Mouse (Mus musculus): ENCODE measurements around the gene Rabac1.

GRCm38 (mm10) chr7:24948774-24949173, 23.8 kb downstream of the Rabac1 start:
- no peak for TF ChIP-seq CHD2 (IDR thresholded peaks at IDR 0.05; ENCODE audit: low read depth, low read length)
- TF ChIP-seq ZC3H11A (IDR thresholded peaks at IDR 0.05; ENCODE audit: borderline replicate concordance, low read depth, low read length): no peak
- TF ChIP-seq HCFC1 (IDR thresholded peaks at IDR 0.05; ENCODE audit: borderline replicate concordance, insufficient read depth, low read length): no peak
- no peak for TF ChIP-seq ZNF384 (IDR thresholded peaks at IDR 0.05; ENCODE audit: low read depth, low read length)

Measured in ES-E14 (cell line).